Mouse (Mus musculus): ENCODE data around the gene Gla. TPM values are rescaled to one million over a fixed set of nuclear protein-coding genes. Genes with fewer than 3 reads are reported as not detected.

Gla gene
- total RNA-seq (2021) = 1 to 10 TPM; 2.2 to 2.4 TPM

DNA sequence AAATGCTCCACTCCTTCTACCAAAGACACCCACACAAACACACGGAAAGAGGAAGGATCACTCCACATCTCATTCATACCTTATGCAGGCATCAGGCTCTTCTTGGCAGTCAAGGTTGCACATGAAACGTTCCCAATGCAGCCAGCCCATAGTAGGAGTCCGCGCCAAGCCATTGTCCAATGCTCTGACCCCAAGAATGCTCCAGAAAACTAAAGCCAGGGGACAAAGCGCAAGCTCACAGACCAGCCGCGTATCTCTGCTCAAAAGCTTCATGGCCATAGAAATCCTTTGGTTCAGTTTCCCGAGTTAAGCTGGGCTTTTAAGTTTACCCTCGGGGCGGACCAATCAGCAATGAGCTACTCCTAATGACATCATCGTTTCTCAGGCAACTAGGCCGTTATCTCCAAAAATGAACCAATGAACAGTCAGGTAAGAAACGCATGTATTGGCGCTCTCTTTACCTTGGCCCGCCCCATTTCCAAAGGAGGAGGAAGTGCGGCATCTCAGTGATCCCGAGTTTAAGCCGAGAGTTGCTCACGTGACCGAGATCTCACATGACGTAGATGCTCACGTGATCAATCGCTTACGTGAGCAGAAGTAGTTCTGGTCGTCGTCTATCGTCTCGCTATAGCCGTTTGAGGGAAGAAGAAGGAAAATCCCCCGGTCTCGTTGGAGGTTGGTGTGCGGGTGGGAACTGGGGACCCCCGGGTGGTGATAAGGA is at the start of gene Gla, which contains the start of gene Hnrnph2:
Gene Gla, minus strand, starts transcription at position 467 of the 721 bp plus-strand sequence.
Gene Hnrnph2, plus strand, starts transcription at position 521 of the 721 bp plus-strand sequence.
- DNase-seq = peak; percentile 93 to 94

DNA sequence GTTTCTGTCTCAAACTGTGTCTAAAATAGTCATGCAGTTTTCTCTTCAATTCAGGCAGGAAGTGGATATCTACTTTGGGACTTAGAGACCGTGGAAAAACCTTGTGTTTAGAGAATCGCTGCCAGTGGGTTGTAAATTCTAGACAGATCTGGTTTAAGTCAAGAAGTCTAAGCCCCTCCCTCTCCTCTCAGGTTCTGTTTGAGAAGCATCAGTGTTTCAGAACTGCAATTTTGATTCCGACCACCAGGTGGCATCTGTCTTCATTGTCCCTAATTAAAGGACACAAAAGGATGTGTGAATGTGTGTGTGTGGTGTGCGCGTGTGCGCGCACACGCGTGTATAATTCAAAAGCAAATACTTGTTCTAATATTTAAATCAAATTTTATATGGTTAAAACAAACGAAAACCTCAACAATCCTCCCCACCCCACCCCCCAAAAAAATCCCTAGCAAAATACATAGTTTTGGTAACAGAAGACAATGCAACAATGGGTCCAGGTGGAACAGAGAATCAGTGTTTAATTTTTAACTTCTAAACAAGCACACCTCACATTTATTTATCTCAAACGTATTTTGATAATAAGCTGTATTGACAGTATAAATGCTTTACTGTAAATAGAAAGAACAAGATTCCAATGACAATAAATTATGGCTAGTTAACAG is 47.2 kb upstream of the Gla start:
- DNase-seq = peak; percentile 81 to 85
- intact Hi-C loops (cut with DNase I) = loop anchor here (2.0 to 5.0 kb wide), 4 partner anchors 36 to 265 kb away; partner anchors contain the start of genes Armcx1 and Armcx4

More for the DNA sequence above, at the start of gene Gla, which contains the start of gene Hnrnph2:
- intact Hi-C loops (cut with DNase I) = loop anchor here (5.0 to 10.0 kb wide), 2 partner anchors 321 to 404 kb away; partner anchors contain the start of gene Zmat1

DNA sequence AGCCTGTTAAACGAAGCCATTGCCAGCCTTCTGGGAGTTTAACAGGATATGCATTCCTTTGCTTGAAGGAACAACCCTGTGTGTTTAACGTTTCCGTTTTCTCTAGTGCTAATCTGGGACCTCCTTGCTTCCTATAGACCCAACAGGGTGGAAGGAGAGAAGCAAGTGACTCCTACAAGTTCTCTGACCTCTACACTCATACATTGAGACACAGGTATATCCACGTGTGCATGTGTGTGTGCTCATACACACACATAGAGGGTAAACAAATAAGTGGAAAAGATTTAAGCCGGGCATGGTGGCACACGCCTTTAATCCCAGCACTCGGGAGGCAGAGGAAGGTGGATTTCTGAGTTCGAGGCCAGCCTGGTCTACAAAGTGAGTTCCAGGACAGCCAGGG is 46.5 kb upstream of the Gla start:
- DNase-seq = no peak
- intact Hi-C loops (cut with DNase I) = loop anchor here (5.0 kb wide), 2 partner anchors 35 to 40 kb away; partner anchors contain the start of gene Armcx4

DNA sequence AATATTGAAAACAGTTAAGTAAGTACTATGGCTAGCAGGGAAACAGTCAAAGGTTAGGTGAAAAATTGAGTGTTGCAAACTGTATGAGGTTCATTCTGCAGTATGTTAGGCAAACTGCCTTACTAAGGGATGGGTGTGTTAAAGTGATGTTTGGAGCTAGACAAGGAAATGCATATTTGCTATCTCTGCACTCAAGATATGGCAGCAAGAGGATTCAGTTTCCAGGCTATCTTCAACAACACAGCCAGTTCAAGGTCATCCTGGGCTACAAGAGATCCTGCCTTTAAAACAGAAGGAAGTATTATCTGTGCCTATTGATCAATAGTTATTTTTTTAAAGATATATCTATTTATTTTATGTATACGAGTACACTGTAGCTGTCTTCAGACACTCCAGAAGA is 45.4 kb upstream of the Gla start:
- DNase-seq = no peak
- intact Hi-C loops (cut with DNase I) = loop anchor here (5.0 kb wide), 2 partner anchors 34 to 41 kb away; partner anchors contain the start of gene Armcx4

DNA sequence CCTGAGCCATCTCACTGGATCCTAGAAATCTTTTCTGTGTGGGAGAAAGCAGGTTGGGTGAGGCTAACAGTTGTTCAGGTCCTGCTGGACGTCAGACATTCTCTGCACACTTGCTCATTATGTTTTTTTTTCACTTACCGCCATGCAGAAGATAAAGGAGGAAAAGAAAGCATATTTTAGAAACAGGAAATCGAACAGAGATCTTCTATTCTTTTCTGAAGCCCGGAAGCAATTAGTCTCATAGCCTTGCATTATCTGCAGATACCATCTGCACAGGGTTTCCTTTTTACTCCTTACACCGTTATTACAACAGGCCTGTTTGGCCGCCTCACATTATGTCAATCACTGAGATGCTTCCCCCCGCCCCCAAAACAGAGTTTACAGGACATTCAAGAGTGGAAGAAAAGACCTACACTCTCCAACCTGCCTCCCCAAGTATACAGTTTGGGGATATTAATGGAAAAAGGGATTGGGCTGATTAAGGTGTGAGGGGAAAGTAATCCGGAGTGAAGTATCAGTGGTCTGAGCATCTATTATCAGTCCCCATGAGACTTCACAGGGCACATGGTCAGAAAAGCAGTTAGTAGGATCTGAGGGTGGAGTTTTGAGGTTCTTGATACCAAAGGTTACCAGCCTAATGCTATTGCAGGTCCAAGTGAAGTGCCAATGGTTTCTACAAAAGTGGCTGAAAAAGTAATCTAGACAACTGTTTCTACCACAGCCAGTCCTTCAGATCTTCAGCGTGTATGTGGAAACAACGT is 40.3 kb upstream of the Gla start:
- peak in 1 of 2 experiments; percentile 4 for DNase-seq
- intact Hi-C loops (cut with DNase I) = no loop called here

DNA sequence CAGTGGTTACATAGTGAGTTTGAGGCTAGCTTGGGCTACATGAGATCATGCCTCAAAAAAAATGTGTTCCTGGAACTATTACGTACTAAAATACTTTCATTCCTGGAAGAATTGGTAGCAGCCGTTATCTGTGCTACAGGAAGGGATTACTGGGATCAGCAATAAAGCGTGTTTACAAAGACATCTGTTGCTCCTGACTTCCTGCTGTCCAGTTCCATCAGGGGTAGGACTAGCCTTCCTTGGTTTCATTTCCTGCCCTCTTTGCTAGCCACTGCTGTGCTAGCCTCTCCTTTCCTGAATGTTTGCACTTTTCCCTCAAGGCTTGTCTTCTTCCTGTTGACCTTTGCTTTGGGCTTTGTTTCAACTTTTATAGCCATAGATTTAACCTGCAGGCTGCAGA is 34.9 kb upstream of the Gla start:
- intact Hi-C loops (cut with DNase I) = no loop called here
- DNase-seq = peak in 1 of 2 experiments; percentile 5

DNA sequence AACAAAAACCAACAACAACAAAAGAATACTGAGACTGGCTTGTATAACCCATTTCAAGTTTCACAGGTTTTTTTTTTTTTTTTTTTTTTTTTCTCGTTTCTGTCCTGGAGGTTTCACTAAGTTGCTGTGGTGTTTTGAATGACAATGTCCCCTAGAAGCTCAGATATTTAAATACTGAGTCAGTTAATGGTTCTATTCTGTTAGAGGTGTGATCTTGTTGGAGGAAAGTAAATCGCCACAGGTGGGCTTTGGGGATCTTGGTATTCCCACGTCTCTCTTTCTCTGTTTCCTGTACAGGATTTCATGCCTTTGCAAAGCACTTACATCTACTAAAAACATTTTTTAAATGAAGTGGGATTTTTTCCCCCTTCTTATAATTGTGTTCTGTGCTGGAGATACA is 34.2 kb upstream of the Gla start:
- intact Hi-C loops (cut with DNase I) = no loop called here
- DNase-seq = no peak

DNA sequence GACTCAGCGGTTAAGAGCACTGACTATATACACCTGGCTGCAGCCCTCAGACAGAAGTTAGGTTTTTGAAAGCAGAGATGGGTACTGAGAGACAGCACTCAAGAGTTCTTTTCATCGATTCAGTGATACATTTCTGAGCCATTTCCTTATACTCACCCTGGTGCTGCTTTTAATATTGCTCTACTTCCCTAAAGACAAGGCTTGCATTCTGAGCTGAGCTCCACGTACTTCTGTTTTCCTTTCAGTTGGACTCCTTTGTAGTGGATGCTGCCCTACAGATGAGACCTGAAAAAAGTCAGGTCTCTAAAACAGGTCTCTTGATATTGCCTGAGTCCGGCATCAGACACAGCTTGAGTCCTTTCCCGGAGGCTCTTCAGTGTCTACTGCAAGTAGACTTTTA is 31.8 kb upstream of the Gla start:
- no peak for DNase-seq
- intact Hi-C loops (cut with DNase I) = no loop called here

DNA sequence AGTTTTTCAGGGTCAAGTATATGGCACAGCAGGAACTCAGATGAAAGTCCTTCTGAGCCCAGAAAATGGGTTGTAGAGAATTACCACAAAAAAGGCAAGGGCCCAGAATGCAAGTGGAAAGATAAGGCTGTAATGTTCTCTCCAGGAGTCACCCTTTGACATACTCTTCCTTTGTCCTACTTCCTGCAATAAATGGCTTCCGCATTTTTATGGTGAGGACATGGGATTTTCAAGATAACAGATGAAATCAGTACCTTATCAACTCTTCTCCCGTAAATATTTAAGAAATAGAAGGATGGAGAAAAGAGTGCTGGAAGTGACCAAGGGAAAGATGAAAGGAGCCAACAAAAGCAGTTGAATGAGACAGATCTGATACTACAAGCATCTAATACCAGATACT is 27.3 kb upstream of the Gla start:
- DNase-seq = no peak
- intact Hi-C loops (cut with DNase I) = no loop called here

DNA sequence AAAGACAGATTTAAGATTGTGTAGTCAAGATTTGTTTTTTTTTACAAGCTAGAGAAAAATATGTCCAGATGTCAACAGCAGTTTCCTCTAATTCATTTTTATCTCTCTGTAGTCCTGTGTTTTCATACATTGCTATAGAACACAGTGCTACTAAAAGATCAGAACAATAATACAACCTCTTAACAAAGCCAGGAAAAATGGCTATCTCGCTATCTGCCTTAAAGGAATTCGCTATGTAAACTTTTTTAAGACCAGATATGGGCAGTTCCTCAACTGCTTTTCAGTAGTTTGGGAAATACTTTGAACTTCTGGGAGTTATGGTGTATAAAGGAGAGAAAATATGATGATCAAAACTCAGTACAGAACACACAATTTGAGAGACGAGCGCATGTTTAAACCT is 22.4 kb upstream of the Gla start:
- intact Hi-C loops (cut with DNase I) = no loop called here

DNA sequence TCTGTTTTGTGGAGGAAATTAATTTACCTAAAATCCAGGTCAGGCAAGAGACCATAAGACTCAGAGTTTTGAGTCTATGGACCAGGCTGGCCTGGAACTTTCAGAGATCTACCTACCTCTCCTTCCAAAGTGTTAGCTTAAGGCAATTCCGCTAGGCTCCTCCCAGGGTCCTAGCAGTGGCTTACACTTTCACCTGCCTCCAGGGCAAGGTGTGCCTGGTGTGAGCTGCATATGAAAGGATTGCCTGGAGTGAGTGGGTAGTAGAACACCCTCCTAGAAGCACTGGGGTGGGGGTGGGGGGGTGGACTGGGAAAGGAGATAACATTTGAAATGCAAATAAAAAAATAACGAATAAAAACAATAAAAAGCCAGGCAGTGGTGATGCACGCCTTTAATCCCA is 20.8 kb upstream of the Gla start:
- DNase-seq = no peak
- intact Hi-C loops (cut with DNase I) = no loop called here

More for the DNA sequence above, 22.4 kb upstream of the Gla start:
- DNase-seq = no peak

DNA sequence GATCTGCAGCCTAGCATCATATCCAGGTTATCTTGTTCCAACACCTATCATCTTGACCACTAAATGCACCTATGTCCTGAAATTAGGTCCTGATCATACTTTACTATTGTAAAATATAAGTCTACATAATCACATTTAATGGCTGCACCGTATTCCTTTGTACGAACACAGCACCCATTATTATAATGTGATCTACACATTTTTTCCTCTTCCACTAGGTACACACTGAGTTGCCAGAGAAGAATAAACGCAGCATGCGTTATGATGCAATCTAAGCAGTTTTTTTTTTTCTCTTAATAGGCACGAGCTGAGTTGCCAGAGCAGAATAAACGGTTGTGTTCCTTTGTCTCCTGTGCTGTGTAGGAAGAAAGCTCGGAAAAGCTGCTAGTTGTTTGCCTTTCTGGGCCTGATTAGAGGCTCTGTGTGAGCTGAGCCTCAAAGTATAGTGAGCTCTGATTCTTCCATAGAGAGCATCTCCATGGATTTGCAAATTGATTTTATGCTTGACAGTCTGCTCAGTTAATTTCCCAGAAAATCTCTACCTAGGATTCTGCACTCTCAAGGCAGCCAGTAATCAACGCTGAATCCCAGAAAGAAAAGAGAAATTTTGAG is 19.4 kb upstream of the Gla start:
- no peak for DNase-seq
- intact Hi-C loops (cut with DNase I) = no loop called here

DNA sequence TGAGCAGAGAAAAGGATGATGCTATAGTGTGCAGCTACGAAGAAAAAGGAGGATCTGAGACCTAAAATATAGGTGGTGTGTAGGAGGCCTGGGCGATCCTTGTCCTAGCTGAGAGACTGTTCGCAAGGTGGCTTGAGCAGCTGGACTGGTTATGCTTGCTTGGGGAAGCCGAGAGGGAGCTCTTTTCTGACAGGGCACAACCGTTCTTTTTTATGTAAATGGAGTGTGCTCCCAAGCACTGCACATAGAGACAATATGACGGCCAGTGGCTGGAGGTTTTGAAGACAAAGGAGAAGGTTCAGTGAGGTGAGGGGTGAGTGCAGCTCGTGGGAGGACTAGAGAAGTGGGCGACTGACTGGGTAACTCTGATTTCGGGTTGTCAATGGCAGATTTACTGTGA is 18.8 kb upstream of the Gla start:
- intact Hi-C loops (cut with DNase I) = no loop called here
- DNase-seq = no peak

DNA sequence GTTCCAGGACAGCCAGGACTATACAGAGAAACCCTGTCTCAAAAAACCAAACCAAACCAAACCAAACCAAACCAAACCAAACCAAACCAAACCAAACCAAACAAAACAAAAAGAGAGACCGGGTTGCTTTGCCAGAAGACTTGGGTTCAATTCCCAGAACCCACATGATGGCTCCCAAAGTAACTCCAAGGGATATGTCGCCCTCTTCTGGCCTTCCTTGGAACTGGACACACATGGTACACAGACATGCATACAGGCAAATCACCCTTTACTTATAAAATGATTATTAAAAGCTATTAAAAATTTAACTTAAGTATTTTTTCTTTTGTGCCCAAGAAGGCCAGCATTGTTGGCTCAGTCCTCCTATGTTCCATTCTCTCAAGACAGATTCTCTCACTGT is 13.4 kb upstream of the Gla start:
- DNase-seq = no peak
- intact Hi-C loops (cut with DNase I) = loop anchor here (5.0 kb wide), 4 partner anchors 33 to 298 kb away; partner anchors contain the start of genes Armcx1 and Armcx4

DNA sequence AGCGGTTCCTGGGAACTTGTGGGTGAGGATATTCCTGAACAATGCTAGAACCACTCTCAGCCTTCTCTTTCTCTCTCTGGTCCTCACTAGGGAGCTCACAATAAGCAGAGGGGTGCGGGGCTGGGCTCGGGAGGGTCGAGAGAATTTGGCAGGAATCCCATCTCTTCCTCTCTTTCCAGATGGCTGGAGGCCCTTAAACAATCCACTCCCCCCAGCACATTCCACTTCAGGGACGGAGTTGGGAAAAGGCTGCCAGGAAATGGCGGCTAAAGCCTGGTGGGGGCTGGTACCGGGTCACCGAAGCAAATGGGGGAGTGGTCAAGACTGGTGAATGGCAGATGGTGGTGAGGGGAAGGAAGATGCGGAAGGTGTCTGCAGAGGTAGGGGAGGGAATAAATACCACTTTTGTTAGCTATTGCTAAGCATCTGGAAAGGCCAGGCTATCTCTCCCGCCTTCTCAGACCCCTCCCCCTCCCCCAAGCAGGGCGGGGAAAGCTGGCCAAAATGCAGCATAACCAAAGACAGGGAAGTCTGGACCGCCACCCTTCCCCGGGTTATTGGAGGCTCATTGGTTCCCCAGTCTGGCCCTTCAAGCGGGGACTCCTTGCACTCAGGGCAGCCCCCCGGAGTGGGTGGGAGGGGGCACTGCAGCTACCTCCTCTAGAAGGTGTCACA is 11.5 kb upstream of the Gla start:
- intact Hi-C loops (cut with DNase I) = loop anchor here (5.0 kb wide), 4 partner anchors 35 to 300 kb away; partner anchors contain the start of genes Armcx1 and Armcx4
- DNase-seq = peak; percentile 66 to 74

DNA sequence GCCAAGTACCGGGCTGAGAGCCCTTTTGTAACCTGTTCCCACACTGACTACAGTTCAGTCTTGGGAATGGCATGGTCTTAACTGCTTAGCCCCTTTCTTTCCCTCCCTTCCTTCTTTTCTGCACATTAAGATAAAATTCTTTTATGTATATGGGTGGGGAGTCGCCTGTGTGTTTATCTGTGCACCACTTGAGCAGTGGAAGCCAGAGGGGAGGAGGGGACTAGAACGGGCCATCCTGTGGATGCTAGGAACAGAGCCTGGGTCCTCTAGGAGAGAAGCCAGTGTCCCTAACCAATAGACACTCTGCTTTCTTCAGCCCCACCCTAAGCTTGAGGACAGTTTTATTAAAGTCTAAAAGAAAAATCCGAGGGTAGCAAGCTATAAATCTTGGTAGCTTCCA is 10.1 kb upstream of the Gla start:
- DNase-seq = no peak
- intact Hi-C loops (cut with DNase I) = loop anchor here (5.0 kb wide), 4 partner anchors 36 to 301 kb away; partner anchors contain the start of genes Armcx1 and Armcx4

DNA sequence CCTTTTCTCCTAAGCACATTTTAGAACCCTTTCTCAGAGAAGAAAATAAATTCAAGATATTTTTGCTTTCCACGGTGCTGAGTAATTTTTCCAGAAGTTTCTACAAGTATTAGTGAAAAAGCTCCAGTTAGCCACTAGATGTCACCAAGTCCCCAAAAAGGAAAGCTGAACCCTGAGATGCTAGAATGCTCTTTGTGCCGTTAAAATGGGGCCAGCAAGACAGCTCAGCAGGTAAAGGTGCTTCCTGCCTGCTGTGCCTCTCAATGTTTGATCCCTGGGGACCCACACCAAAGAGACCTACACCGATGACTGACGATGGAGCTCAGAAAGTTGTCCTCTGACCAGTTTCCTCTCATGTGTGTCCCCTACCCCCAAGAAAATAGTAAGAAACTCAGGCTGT is 8.5 kb upstream of the Gla start:
- intact Hi-C loops (cut with DNase I) = loop anchor here (5.0 to 10.0 kb wide), 2 partner anchors 218 to 395 kb away; partner anchors contain the start of gene Zmat1
- peak; percentile 20 to 40 for DNase-seq

DNA sequence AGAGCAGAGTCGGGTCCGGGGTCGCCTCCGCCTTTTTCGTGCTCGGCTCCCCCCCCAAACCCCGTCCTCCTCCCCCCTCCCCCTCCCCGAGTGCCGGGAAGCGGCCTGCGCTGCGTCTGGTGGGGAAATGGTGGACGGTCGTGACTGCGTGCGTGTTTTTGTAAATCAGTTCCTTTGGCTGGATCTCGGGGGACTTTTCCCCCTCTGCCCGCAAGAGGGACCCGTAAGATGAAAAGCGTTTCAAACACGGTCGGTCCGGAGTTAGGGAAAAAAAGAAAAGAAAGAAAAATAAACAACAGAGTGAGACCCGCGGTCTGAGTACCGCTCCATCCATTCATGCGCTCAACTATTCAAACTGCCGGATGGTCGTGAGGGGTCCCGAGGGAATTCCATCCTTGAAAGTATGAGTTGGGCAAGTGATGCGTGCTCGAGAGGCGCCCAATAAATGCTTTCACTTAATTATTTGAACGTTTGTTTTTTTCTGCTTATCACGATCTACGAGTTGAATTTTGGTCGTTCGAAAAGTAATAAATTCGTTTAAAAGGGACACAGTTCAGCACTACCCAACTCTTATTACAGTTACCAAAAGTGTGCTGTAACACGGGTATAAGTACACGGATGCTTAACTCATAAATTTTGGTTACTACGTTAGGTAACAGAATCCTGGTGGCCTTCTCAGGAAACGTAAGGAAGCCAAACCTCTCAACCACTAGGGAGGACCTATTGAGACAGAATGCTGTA is 625 bp upstream of the Gla start:
- no peak for DNase-seq
- intact Hi-C loops (cut with DNase I) = loop anchor here (5.0 to 10.0 kb wide), 2 partner anchors 321 to 403 kb away; partner anchors contain the start of gene Zmat1

Data from heart, postnatal 10 days (tissue).